20 mouse cellular contexts compared by ENCODE assay signal in the genomic region with DNA sequence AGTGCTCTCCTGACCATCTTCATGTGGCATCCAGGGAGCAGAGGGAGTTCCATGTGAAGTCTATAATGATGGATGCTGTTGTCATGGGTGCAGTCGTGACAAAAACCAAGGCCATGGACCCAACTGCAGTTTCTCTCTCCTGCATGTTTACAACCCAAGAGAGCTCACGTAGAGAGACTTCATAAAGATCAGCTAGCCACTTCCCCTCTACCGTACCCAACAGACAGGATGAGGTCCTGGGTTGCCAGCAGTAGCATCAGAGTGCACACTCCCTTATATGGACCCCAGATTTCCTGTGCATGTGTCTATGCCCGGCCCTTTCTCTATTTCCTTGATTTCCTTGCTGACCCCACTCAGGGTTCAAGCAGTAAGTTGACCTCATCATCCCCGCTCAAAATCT. TPM values are rescaled to one million over a fixed set of nuclear protein-coding genes. Genes with fewer than 3 reads are reported as not detected.
DNase-seq lines count a peak whose midpoint lies in the region; ATAC-seq and TF ChIP-seq lines count a peak whose summit lies in the region.
"Had no signal": no experiment of that assay in that cellular context is flagged by ENCODE, and none has a peak within 500 bp of the region (broad histone marks: within the 10 kb centered on the region; RNA-seq: fewer than 3 reads in every experiment).

No protein-coding gene starts in this region.

- H3K4me1 ChIP-seq in midbrain, embryonic 11.5 days (ENCODE audit: control insufficient read depth, insufficient read depth, low read length) = no peaks in the 10 kb centered on the region; the same call in 1 of the 2 replicates
- H3K4me1 ChIP-seq in midbrain, postnatal 0 days (ENCODE audit: insufficient read depth, low read length) = no peaks in the 10 kb centered on the region

- H3K36me3 ChIP-seq in midbrain, embryonic 11.5 days (ENCODE audit: control insufficient read depth, insufficient read depth, low read length) = no peaks in the 10 kb centered on the region
- no peaks in the 10 kb centered on the region for H3K36me3 ChIP-seq in midbrain, postnatal 0 days (ENCODE audit: insufficient read depth, low read length)
- H3K36me3 ChIP-seq: embryonic facial prominence, embryonic 15.5 days; midbrain, embryonic 12.5 days had no signal

- H3K9ac ChIP-seq in midbrain, embryonic 11.5 days (ENCODE audit: low read length) = peak overlapping the region; percentile 16; the same call in 1 of the 2 replicates
- H3K9ac ChIP-seq in midbrain, postnatal 0 days (replicated peaks; ENCODE audit: low read length, poor library complexity, severe bottlenecking) = no peak overlapping the region
- H3K9ac ChIP-seq: embryonic facial prominence, embryonic 15.5 days; midbrain, embryonic 12.5 days had no signal

- WGBS in midbrain, embryonic 11.5 days = 77% methylated on average over 5 of the region's 5 CpGs
- WGBS in midbrain, postnatal 0 days = 66% methylated on average over 5 of the region's 5 CpGs

- DNase-seq in midbrain, embryonic 11.5 days (ENCODE audit: low spot score, missing footprints) = no peak
- no peak for DNase-seq in midbrain, postnatal 0 days (ENCODE audit: low spot score)
- DNase-seq in thymus, postnatal 36 days = peak; percentile 31 to 43
- DNase-seq in adrenal gland, adult 2 months = no peak
- no peak for DNase-seq in right cerebral cortex, postnatal 25 days
- DNase-seq: cerebellum, adult 18-20 months; kidney, adult 2 months; kidney, postnatal 4 days had no signal

- H3K4me2 ChIP-seq in midbrain, embryonic 11.5 days = no peak overlapping the region
- H3K4me2 ChIP-seq in midbrain, postnatal 0 days (ENCODE audit: low read depth, low read length, poor library complexity, severe bottlenecking) = no peak overlapping the region
- H3K4me2 ChIP-seq: embryonic facial prominence, embryonic 15.5 days; midbrain, embryonic 12.5 days had no signal

- no peak for TF ChIP-seq CTCF in midbrain, postnatal 0 days (IDR thresholded peaks at IDR 0.05)

- H3K4me3 ChIP-seq in midbrain, embryonic 11.5 days (ENCODE audit: low read depth, low read length) = no peak overlapping the region
- H3K4me3 ChIP-seq in midbrain, postnatal 0 days (ENCODE audit: low read depth, low read length) = no peak overlapping the region
- H3K4me3 ChIP-seq: embryonic facial prominence, embryonic 15.5 days; midbrain, embryonic 12.5 days; myocyte had no signal

- no peak overlapping the region for H3K27ac ChIP-seq in midbrain, embryonic 11.5 days (ENCODE audit: low read depth, low read length)
- H3K27ac ChIP-seq in midbrain, postnatal 0 days (ENCODE audit: low read depth, low read length) = no peak overlapping the region
- H3K27ac ChIP-seq: embryonic facial prominence, embryonic 15.5 days; midbrain, embryonic 12.5 days had no signal

- H3K27me3 ChIP-seq in midbrain, embryonic 11.5 days (ENCODE audit: control insufficient read depth, insufficient read depth, low read length) = peaks cover 28% of the 10 kb centered on the region
- peaks cover 7% of the 10 kb centered on the region for H3K27me3 ChIP-seq in midbrain, postnatal 0 days (ENCODE audit: insufficient read depth, low read length)

- ATAC-seq in midbrain, embryonic 11.5 days (ENCODE audit: low FRiP score) = no peak
- no peak for ATAC-seq in midbrain, postnatal 0 days (ENCODE audit: low FRiP score)
- peak; percentile 79 for ATAC-seq in CD4-positive, CD25-positive, alpha-beta regulatory T cell, adult 4 months
- peak; percentile 36; the same call in 1 of the 2 replicates for ATAC-seq in megakaryocyte, adult 5-6 weeks (ENCODE audit: poor library complexity, severe bottlenecking)
- ATAC-seq: hindbrain, embryonic 16.5 days; Patski had no signal

- H3K9me3 ChIP-seq in midbrain, embryonic 11.5 days (ENCODE audit: control insufficient read depth, low read length) = no peaks in the 10 kb centered on the region
- H3K9me3 ChIP-seq in midbrain, postnatal 0 days (ENCODE audit: low read length) = no peaks in the 10 kb centered on the region
- H3K9me3 ChIP-seq: embryonic facial prominence, embryonic 15.5 days; midbrain, embryonic 12.5 days had no signal

RNA-seq across cellular contexts. Expression of gene Kcnc1, which starts 4.6 kb away (rescaled TPM):
- 1.4 and 1.8 TPM in 2 replicates for polyA plus RNA-seq in midbrain, embryonic 11.5 days (2014; fragmentation: Nextera tagmentation; extraction: Ambion mirVana)
- total RNA-seq in midbrain, postnatal 0 days (2014; rRNA removed) = 43.8 and 44.9 TPM in 2 replicates
- 24.0 and 26.5 TPM in 2 replicates for polyA plus RNA-seq in midbrain, postnatal 0 days (2015; fragmentation: Nextera tagmentation; extraction: Ambion mirVana)
- under 1 TPM in 1 of 2 experiments, not detected in 1; 0.05 TPM for polyA plus RNA-seq in CD4-positive, CD25-positive, alpha-beta regulatory T cell, adult 4 months (2017; shearing (Covaris generic))
- 0.04 TPM in 1 of 2 replicates, not detected in the other for total RNA-seq in megakaryocyte, adult 5-6 weeks (2015)
- 0.04 TPM in 2 replicates for total RNA-seq in megakaryocyte, adult 5-6 weeks (2017)
- total RNA-seq in adrenal gland, adult 2 months (2021) = under 1 TPM; 0.28 to 0.37 TPM
- polyA plus RNA-seq in adrenal gland, adult 2 months (2012; rRNA removed) = 0.75 and 0.76 TPM in 2 replicates
- polyA plus RNA-seq: heart, embryonic 16.5 days; liver, adult 2 months had no signal

RNA-seq across cellular contexts. Expression of gene Myod1, which starts 15.4 kb away (rescaled TPM):
- polyA plus RNA-seq in midbrain, embryonic 11.5 days (2014; fragmentation: Nextera tagmentation; extraction: Ambion mirVana) = 0.11 TPM in 1 of 2 replicates, not detected in the other
- total RNA-seq in midbrain, postnatal 0 days (2014; rRNA removed) = 2.8 TPM in 1 of 2 replicates, not detected in the other
- 0.11 and 0.52 TPM in 2 replicates for polyA plus RNA-seq in midbrain, postnatal 0 days (2015; fragmentation: Nextera tagmentation; extraction: Ambion mirVana)
- polyA plus RNA-seq in CD4-positive, CD25-positive, alpha-beta regulatory T cell, adult 4 months (2017; shearing (Covaris generic)) = not detected
- total RNA-seq in megakaryocyte, adult 5-6 weeks (2015) = not detected in 2 replicates
- not detected in 2 replicates for total RNA-seq in megakaryocyte, adult 5-6 weeks (2017)
- total RNA-seq in adrenal gland, adult 2 months (2021) = not detected
- polyA plus RNA-seq in adrenal gland, adult 2 months (2012; rRNA removed) = not detected in 2 replicates
- total RNA-seq: layer of hippocampus, postnatal 14 days; liver, adult 2 months had no signal
- polyA plus RNA-seq: forebrain, embryonic 11.5 days; gonadal fat pad, adult 2 months; liver, adult 2 months; midbrain, embryonic 12.5 days; Patski had no signal

Comparison
In these comparisons a context has a peak if more than half of its experiments do, and no peak if none do; other contexts are left out.
1. ATAC-seq: peak in CD4-positive, CD25-positive, alpha-beta regulatory T cell, adult 4 months (single experiment) and megakaryocyte, adult 5-6 weeks (single experiment); none in midbrain, embryonic 11.5 days (single experiment) and midbrain, postnatal 0 days (single experiment).
2. DNase-seq: peak in thymus, postnatal 36 days (2 of 2); none in midbrain, embryonic 11.5 days (single experiment), midbrain, postnatal 0 days (single experiment), adrenal gland, adult 2 months (single experiment) and right cerebral cortex, postnatal 25 days (single experiment).